Mouse (Mus musculus): ENCODE results near the gene Ajuba. TPM values are rescaled to one million over a fixed set of nuclear protein-coding genes. Genes with fewer than 3 reads are reported as not detected.
"Not testable (repeated sequence)": the region's sequence is repeated elsewhere in the genome, so short reads cannot be mapped to it uniquely, and the experiment has no call there.

Ajuba gene
- polyA plus RNA-seq, 1 experiment: 30.8 TPM

GRCm38 (mm10) chr14:54617897-54618365 is 40.6 kb upstream of the Ajuba start, which contains the start of gene Psmb5:
Psmb5 (minus strand) TSS chr14:54618022.
- peaks cover 21% of the 10 kb centered on the region for H3K79me2 ChIP-seq (ENCODE audit: control insufficient read depth, insufficient read depth)
- no peak for TF ChIP-seq CEBPB (IDR thresholded peaks at IDR 0.05; ENCODE audit: insufficient read depth, poor library complexity, severe bottlenecking)
- no peak for TF ChIP-seq USF1 (IDR thresholded peaks at IDR 0.05; ENCODE audit: low read depth)
- no peak for TF ChIP-seq TCF12 (IDR thresholded peaks at IDR 0.05; ENCODE audit: insufficient read depth, poor library complexity, severe bottlenecking)
- no peak for TF ChIP-seq SRF (IDR thresholded peaks at IDR 0.05; ENCODE audit: control insufficient read depth, insufficient read length, low read depth)
- no peak for TF ChIP-seq MYOG (IDR thresholded peaks at IDR 0.05; ENCODE audit: control insufficient read depth in 1 of 3, insufficient read depth in 1 of 3, insufficient read length in 2 of 3, low read depth in 2 of 3)
- TF ChIP-seq POLR2AphosphoS2 (IDR thresholded peaks at IDR 0.05; ENCODE audit: insufficient read length, low read depth): peak; percentile 78
- TF ChIP-seq REST (IDR thresholded peaks at IDR 0.05; ENCODE audit: insufficient read depth, insufficient read length): no peak
- TF ChIP-seq E2F4 (IDR thresholded peaks at IDR 0.05; ENCODE audit: insufficient read depth): no peak
- no peak for TF ChIP-seq TCF3 (IDR thresholded peaks at IDR 0.05; ENCODE audit: insufficient read length, low read depth)
- peak; percentile 77 for TF ChIP-seq POLR2A (IDR thresholded peaks at IDR 0.05; ENCODE audit: insufficient read length, low read depth)
- TF ChIP-seq MYOD1 (IDR thresholded peaks at IDR 0.05; ENCODE audit: control insufficient read depth in 1 of 3, insufficient read length in 2 of 3, low read depth in 2 of 3): no peak
- TF ChIP-seq MAX (IDR thresholded peaks at IDR 0.05; ENCODE audit: low read depth): no peak

GRCm38 (mm10) chr14:54617152-54617896 is 40.0 kb upstream of the Ajuba start:
- peak overlapping the region; percentile 58 for H3K4me3 ChIP-seq
- TF ChIP-seq POLR2A (IDR thresholded peaks at IDR 0.05; ENCODE audit: insufficient read length, low read depth): no peak
- no peak for TF ChIP-seq USF1 (IDR thresholded peaks at IDR 0.05; ENCODE audit: low read depth)
- TF ChIP-seq E2F4 (IDR thresholded peaks at IDR 0.05; ENCODE audit: insufficient read depth): no peak
- H3ac ChIP-seq (ENCODE audit: control insufficient read depth, insufficient read length): no peak overlapping the region
- H3K79me2 ChIP-seq (ENCODE audit: control insufficient read depth, insufficient read depth): peaks cover 21% of the 10 kb centered on the region
- H3K4me2 ChIP-seq (ENCODE audit: low read depth): peak overlapping the region; percentile 65
- no peaks in the 10 kb centered on the region for H3K27me3 ChIP-seq (ENCODE audit: control insufficient read depth, insufficient read depth, insufficient read length)
- H3K36me3 ChIP-seq (ENCODE audit: control insufficient read depth, insufficient read depth): peaks cover 10% of the 10 kb centered on the region

More at GRCm38 (mm10) chr14:54617897-54618365, 40.6 kb upstream of the Ajuba start, which contains the start of gene Psmb5:
- Histone ChIP-seq H3K27me3 (ENCODE audit: control insufficient read depth, insufficient read depth, insufficient read length) (no peaks in the 10 kb centered on the region), H3ac (ENCODE audit: control insufficient read depth, insufficient read length) (no peak within 1 kb of the TSS), H3K36me3 (ENCODE audit: control insufficient read depth, insufficient read depth) (peaks cover 5% of the 10 kb centered on the region), H3K4me3 (peak within 1 kb of the TSS; percentile 58), H3K4me2 (ENCODE audit: low read depth) (peak within 1 kb of the TSS; percentile 68)

- Histone ChIP-seq H3K4me2 (ENCODE audit: low read depth) (peak overlapping the region; percentile 65), H3K79me2 (ENCODE audit: control insufficient read depth, insufficient read depth) (peaks cover 21% of the 10 kb centered on the region), H3K36me3 (ENCODE audit: control insufficient read depth, insufficient read depth) (peaks cover 10% of the 10 kb centered on the region), H3K4me3 (peak overlapping the region; percentile 58), H3K27me3 (ENCODE audit: control insufficient read depth, insufficient read depth, insufficient read length) (no peaks in the 10 kb centered on the region), H3ac (ENCODE audit: control insufficient read depth, insufficient read length) (no peak overlapping the region)
- TF ChIP-seq REST (IDR thresholded peaks at IDR 0.05; ENCODE audit: insufficient read depth, insufficient read length) (no peak), POLR2A (IDR thresholded peaks at IDR 0.05; ENCODE audit: insufficient read length, low read depth) (no peak), USF1 (IDR thresholded peaks at IDR 0.05; ENCODE audit: low read depth) (no peak), POLR2AphosphoS2 (IDR thresholded peaks at IDR 0.05; ENCODE audit: insufficient read length, low read depth) (no peak), SRF (IDR thresholded peaks at IDR 0.05; ENCODE audit: control insufficient read depth, insufficient read length, low read depth) (no peak)
Measured at GRCm38 (mm10) chr14:54616226-54616825, 39.0 kb upstream of the Ajuba start.

- not testable (repeated sequence) for H3K4me3 ChIP-seq; H3K27me3 ChIP-seq (ENCODE audit: control insufficient read depth, insufficient read depth, insufficient read length); H3K4me2 ChIP-seq (ENCODE audit: low read depth); H3ac ChIP-seq (ENCODE audit: control insufficient read depth, insufficient read length)
- Histone ChIP-seq H3K36me3 (ENCODE audit: control insufficient read depth, insufficient read depth) (peaks cover 15% of the 10 kb centered on the region), H3K79me2 (ENCODE audit: control insufficient read depth, insufficient read depth) (peaks cover 21% of the 10 kb centered on the region)
Measured at GRCm38 (mm10) chr14:54614130-54614529, 36.8 kb upstream of the Ajuba start.

- no peak for TF ChIP-seq CEBPB (IDR thresholded peaks at IDR 0.05; ENCODE audit: insufficient read depth, poor library complexity, severe bottlenecking)
- TF ChIP-seq USF1 (IDR thresholded peaks at IDR 0.05; ENCODE audit: low read depth): no peak
- no peaks in the 10 kb centered on the region for H3K27me3 ChIP-seq (ENCODE audit: control insufficient read depth, insufficient read depth, insufficient read length)
- no peak overlapping the region for H3ac ChIP-seq (ENCODE audit: control insufficient read depth, insufficient read length)
- H3K4me3 ChIP-seq: no peak overlapping the region
- peaks cover 15% of the 10 kb centered on the region for H3K36me3 ChIP-seq (ENCODE audit: control insufficient read depth, insufficient read depth)
- peaks cover 3% of the 10 kb centered on the region for H3K79me2 ChIP-seq (ENCODE audit: control insufficient read depth, insufficient read depth)
- H3K4me2 ChIP-seq (ENCODE audit: low read depth): no peak overlapping the region
Measured at GRCm38 (mm10) chr14:54610648-54611047, 33.3 kb upstream of the Ajuba start.

Measured in myocyte (in vitro differentiated cells).